Mouse (Mus musculus) CH12.LX (cell line): ENCODE data around the gene Ubap2. TPM values are rescaled to one million over a fixed set of nuclear protein-coding genes. Genes with fewer than 3 reads are reported as not detected.
A peak's percentile ranks its signal among the peaks of the same experiment; 100 is the strongest.

Experiments used
- DNase-seq: peaks from one replicate; pipeline ENCODE4 v3.0.0-alpha.2; 2013; ENCODE audit errors: extremely low read depth
- H3K27ac ChIP-seq: 2 replicates; pipeline ENCODE4 v1.5.1; 2012; ENCODE audit warnings: low read depth, mild to moderate bottlenecking, control low read depth, moderate library complexity; ENCODE audit not compliant: insufficient read depth
- H3K27me3 ChIP-seq: replicated peaks from 2 replicates; pipeline ENCODE3; 2012; ENCODE audit warnings: inconsistent platforms
- H3K36me3 ChIP-seq, 2 experiments: replicated peaks in 1 of 2; 2 replicates each; pipeline versions ENCODE3 to v1.6.1; 2012; ENCODE audit warnings: inconsistent platforms in 1 of 2, low read length in 1 of 2, mild to moderate bottlenecking in 1 of 2, mixed read lengths in 1 of 2, moderate library complexity in 1 of 2; ENCODE audit not compliant: control insufficient read depth in 1 of 2, insufficient read depth in 1 of 2
- H3K4me1 ChIP-seq, 2 experiments: 2 replicates each; pipeline ENCODE4 v1.6.1; 2012; ENCODE audit warnings: inconsistent platforms in 1 of 2, moderate library complexity in 1 of 2; ENCODE audit not compliant: insufficient read depth in 2 of 2, control insufficient read depth in 1 of 2
- H3K4me2 ChIP-seq: 2 replicates; pipeline ENCODE4 v1.6.1; 2012; ENCODE audit warnings: low read depth, mild to moderate bottlenecking, control low read depth; ENCODE audit not compliant: poor library complexity, insufficient read depth, severe bottlenecking
- H3K4me3 ChIP-seq, 3 experiments: fragments of 150-350 bp in 1 of 3; sonication (generic) in 1 of 3; replicated peaks in 1 of 3; 2 replicates each; pipeline versions ENCODE3 to v1.5.1; 2011 to 2012; ENCODE audit warnings: low read depth in 2 of 3, low read length in 2 of 3, mild to moderate bottlenecking in 2 of 3, moderate library complexity in 2 of 3, control low read depth in 1 of 3, improper control_type of control experiment in 1 of 3, inconsistent platforms in 1 of 3, mixed read lengths in 1 of 3; ENCODE audit not compliant: poor library complexity in 1 of 3
- H3K79me2 ChIP-seq: replicated peaks from 2 replicates; pipeline ENCODE4 v1.6.1; 2012; ENCODE audit warnings: mild to moderate bottlenecking, moderate library complexity; ENCODE audit not compliant: control insufficient read depth, poor library complexity, insufficient read depth, severe bottlenecking; ENCODE audit errors: extremely low read depth
- H3K9ac ChIP-seq: 2 replicates; pipeline ENCODE4 v1.6.1; 2012; ENCODE audit warnings: low read depth, mild to moderate bottlenecking, control low read depth, moderate library complexity; ENCODE audit not compliant: insufficient read depth
- H3K9me3 ChIP-seq: replicated peaks from 2 replicates; pipeline ENCODE3; 2012; ENCODE audit warnings: low read length, inconsistent platforms, mixed read lengths
- BHLHE40 ChIP-seq: IDR thresholded peaks from 2 replicates; pipeline ENCODE4 v1.6.1; 2011; ENCODE audit warnings: mild to moderate bottlenecking, low read depth, low read length, improper control_type of control experiment
- CHD1 ChIP-seq: IDR thresholded peaks from 2 replicates; pipeline ENCODE4 v1.6.1; 2012; ENCODE audit warnings: low read depth, low read length, improper control_type of control experiment, inconsistent platforms
- CHD2 ChIP-seq: IDR thresholded peaks from 2 replicates; pipeline ENCODE4 v1.6.1; 2011; ENCODE audit warnings: low read length, improper control_type of control experiment
- CTCF ChIP-seq, 2 experiments: IDR thresholded peaks in 1 of 2; conservative IDR thresholded peaks in 1 of 2; 2 replicates each; pipeline ENCODE4 v1.5.1; 2011 to 2012; ENCODE audit warnings: low read depth in 2 of 2, low read length in 2 of 2, improper control_type of control experiment in 1 of 2, inconsistent platforms in 1 of 2, mild to moderate bottlenecking in 1 of 2, moderate library complexity in 1 of 2
- ELF1 ChIP-seq: IDR thresholded peaks from 2 replicates; pipeline ENCODE4 v1.6.1; 2014; ENCODE audit warnings: low read depth, mild to moderate bottlenecking, inconsistent platforms, low read length, improper control_type of control experiment
- EP300 ChIP-seq: IDR thresholded peaks from 2 replicates; pipeline ENCODE4 v1.6.1; 2011; ENCODE audit warnings: low read length, improper control_type of control experiment
- ETS1 ChIP-seq: conservative IDR thresholded peaks from 2 replicates; pipeline ENCODE4 v1.6.1; 2012; ENCODE audit warnings: low read depth, mild to moderate bottlenecking, inconsistent platforms, low read length, improper control_type of control experiment, moderate library complexity
- HCFC1 ChIP-seq: IDR thresholded peaks from 2 replicates; pipeline ENCODE4 v1.6.1; 2012; ENCODE audit warnings: low read depth, mild to moderate bottlenecking, inconsistent platforms, low read length, improper control_type of control experiment
- JUN ChIP-seq: IDR thresholded peaks from 2 replicates; pipeline ENCODE4 v1.6.1; 2011; ENCODE audit warnings: low read depth, mild to moderate bottlenecking, low read length, improper control_type of control experiment, moderate library complexity; ENCODE audit not compliant: insufficient read depth
- KAT2A ChIP-seq: IDR thresholded peaks from 2 replicates; pipeline ENCODE4 v1.6.1; 2012; ENCODE audit warnings: low read length, improper control_type of control experiment, inconsistent platforms; ENCODE audit not compliant: insufficient replicate concordance
- MAFK ChIP-seq: IDR thresholded peaks from 2 replicates; pipeline ENCODE4 v1.6.1; 2011; ENCODE audit warnings: low read length, improper control_type of control experiment; ENCODE audit not compliant: insufficient replicate concordance
- MAX ChIP-seq: IDR thresholded peaks from 2 replicates; pipeline ENCODE4 v1.6.1; 2011; ENCODE audit warnings: low read length, improper control_type of control experiment
- MEF2A ChIP-seq: IDR thresholded peaks from 2 replicates; pipeline ENCODE4 v1.6.1; 2014; ENCODE audit warnings: low read depth, mild to moderate bottlenecking, inconsistent platforms, low read length, improper control_type of control experiment, borderline replicate concordance
- NELFE ChIP-seq: IDR thresholded peaks from 2 replicates; pipeline ENCODE4 v1.6.1; 2011; ENCODE audit warnings: low read depth, low read length, improper control_type of control experiment
- NRF1 ChIP-seq: IDR thresholded peaks from 2 replicates; pipeline ENCODE4 v1.6.1; 2014; ENCODE audit warnings: low read depth, mild to moderate bottlenecking, inconsistent platforms, low read length, improper control_type of control experiment, moderate library complexity
- PAX5 ChIP-seq: IDR thresholded peaks from 2 replicates; pipeline ENCODE4 v1.6.1; 2012; ENCODE audit warnings: low read length, inconsistent platforms, mixed read lengths
- POLR2A ChIP-seq: IDR thresholded peaks from 2 replicates; pipeline ENCODE4 v1.6.1; 2011; ENCODE audit warnings: low read depth, mild to moderate bottlenecking, improper control_type of control experiment, low read length
- POLR2AphosphoS2 ChIP-seq: IDR thresholded peaks from 2 replicates; pipeline ENCODE4 v1.6.1; 2011; ENCODE audit warnings: low read depth, low read length, improper control_type of control experiment
- RAD21 ChIP-seq: IDR thresholded peaks from 2 replicates; pipeline ENCODE4 v1.6.1; 2011; ENCODE audit warnings: low read depth, mild to moderate bottlenecking, low read length, improper control_type of control experiment, moderate library complexity
- RCOR1 ChIP-seq: conservative IDR thresholded peaks from 2 replicates; pipeline ENCODE4 v1.6.1; 2012; ENCODE audit warnings: low read depth, mild to moderate bottlenecking, inconsistent platforms, low read length, improper control_type of control experiment
- SIN3A ChIP-seq: IDR thresholded peaks from 2 replicates; pipeline ENCODE4 v1.6.1; 2012; ENCODE audit warnings: low read length, improper control_type of control experiment, inconsistent platforms
- SMC3 ChIP-seq: IDR thresholded peaks from 2 replicates; pipeline ENCODE4 v1.6.1; 2011; ENCODE audit warnings: low read depth, low read length, improper control_type of control experiment
- TBP ChIP-seq: conservative IDR thresholded peaks from 2 replicates; pipeline ENCODE4 v1.6.1; 2011; ENCODE audit warnings: low read depth, low read length, improper control_type of control experiment
- TCF12 ChIP-seq: IDR thresholded peaks from 2 replicates; pipeline ENCODE4 v1.6.1; 2014; ENCODE audit warnings: low read depth, mild to moderate bottlenecking, inconsistent platforms, low read length, improper control_type of control experiment
- UBTF ChIP-seq: IDR thresholded peaks from 2 replicates; pipeline ENCODE4 v1.6.1; 2012; ENCODE audit warnings: low read depth, mild to moderate bottlenecking, inconsistent platforms, low read length, improper control_type of control experiment, moderate library complexity
- USF1 ChIP-seq: IDR thresholded peaks from 2 replicates; pipeline ENCODE4 v1.6.1; 2014; ENCODE audit warnings: low read depth, mild to moderate bottlenecking, inconsistent platforms, low read length, improper control_type of control experiment
- ZC3H11A ChIP-seq: IDR thresholded peaks from 2 replicates; pipeline ENCODE4 v1.6.1; 2012; ENCODE audit warnings: low read depth, mild to moderate bottlenecking, inconsistent platforms, low read length, improper control_type of control experiment
- ZMIZ1 ChIP-seq: IDR thresholded peaks from 2 replicates; pipeline ENCODE4 v1.6.1; 2012; ENCODE audit warnings: low read depth, mild to moderate bottlenecking, inconsistent platforms, low read length, improper control_type of control experiment
- ZNF384 ChIP-seq: IDR thresholded peaks from 2 replicates; pipeline ENCODE4 v1.6.1; 2012; ENCODE audit warnings: low read depth, low read length, improper control_type of control experiment, inconsistent platforms
- dilution Hi-C: fragments of 300-500 bp; cut with MboI; formaldehyde crosslinking; loops from 2 replicates; pipeline ENCODE4 v1.14.3; 2020; ENCODE audit warnings: low sequenced_read_pairs; ENCODE audit not compliant: extremely low pct_unique_long_range_greater_than_20kb, extremely low pct_ligation_motif_present
- in situ Hi-C: fragments of 300-500 bp; cut with MboI; formaldehyde crosslinking; loops from 3 replicates; pipeline ENCODE4 v1.14.3; 2019; ENCODE audit warnings: low sequenced_read_pairs, low pct_ligation_motif_present, low pct_unique_long_range_greater_than_20kb, mixed read lengths
- polyA plus RNA-seq: library from polyadenylated mRNA; unstranded; fragments of >175 nt; gene quantifications from 2 replicates; pipeline ENCODE4 v1.2.1, GENCODE M21; 2012; ENCODE audit warnings: low read depth; ENCODE audit not compliant: insufficient read length
- total RNA-seq, 2 experiments: library from RNA; depleted of rRNA; stranded (reverse); fragments of 300-350 nt in 1 of 2; fragments of >200 nt in 1 of 2; gene quantifications; 2 replicates each; pipeline ENCODE4 v1.2.3; 2012 to 2014

Ubap2 gene
- total and polyA plus RNA-seq, 3 experiments = 5.4 to 115 (median 17.4) TPM

DNA sequence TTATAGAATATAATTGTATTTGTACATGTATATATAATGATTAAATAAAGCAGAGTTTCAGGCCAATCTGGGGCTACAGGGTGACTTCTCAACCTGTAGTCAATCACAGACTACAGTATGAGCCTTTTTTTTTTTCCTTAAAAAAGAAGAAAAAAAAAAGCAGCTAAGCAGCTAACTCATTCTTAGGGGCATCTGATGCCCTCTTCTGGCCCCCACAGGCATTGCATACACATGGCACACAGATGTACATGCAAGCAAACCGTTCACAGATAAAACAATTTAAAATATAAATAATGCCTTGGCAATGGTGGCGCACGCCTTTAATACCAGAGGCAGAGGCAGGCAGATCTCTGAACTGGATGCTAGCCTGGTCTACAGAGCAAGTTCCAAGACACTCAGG is 48.6 kb downstream of the Ubap2 start:
- no peak for TF ChIP-seq PAX5
- TF ChIP-seq KAT2A = no peak
- TF ChIP-seq ZNF384 = peak; percentile 94
- no peak for TF ChIP-seq MAFK
- no peak for TF ChIP-seq MEF2A
- no peak for TF ChIP-seq CHD2
- no peak for TF ChIP-seq ETS1
- no peak for TF ChIP-seq MAX
- no peak for TF ChIP-seq BHLHE40
- no peak for TF ChIP-seq RCOR1
- TF ChIP-seq RAD21 = peak; percentile 21
- no peak for TF ChIP-seq HCFC1
- no peak for TF ChIP-seq JUN
- TF ChIP-seq CHD1 = no peak
- peak; percentile 55 to 63 for TF ChIP-seq CTCF (conservative IDR thresholded peaks at IDR 0.05 in 1 of 2, IDR thresholded peaks at IDR 0.05 in 1 of 2; ENCODE audit: low read depth in 2 of 2, low read length in 2 of 2)
- no peak for TF ChIP-seq USF1
- TF ChIP-seq SMC3 = peak; percentile 56
- no peak for TF ChIP-seq NRF1
- TF ChIP-seq NELFE = no peak
- TF ChIP-seq ELF1 = no peak
- no peak for TF ChIP-seq SIN3A
- no peak for TF ChIP-seq ZC3H11A
- TF ChIP-seq EP300 = no peak
- TF ChIP-seq POLR2AphosphoS2 = no peak
- no peak for TF ChIP-seq TCF12
- no peak for TF ChIP-seq POLR2A
- no peak for TF ChIP-seq TBP
- no peak for TF ChIP-seq UBTF
- TF ChIP-seq ZMIZ1 = no peak
- no peak overlapping the region for H3K27ac ChIP-seq
- no peaks in the 10 kb centered on the region for H3K9me3 ChIP-seq
- H3K4me1 ChIP-seq = peaks cover 0 to 10% of the 10 kb centered on the region in 2 experiments; a peak in 2 of 4 replicates
- peak; percentile 50 for DNase-seq
- no peaks in the 10 kb centered on the region for H3K27me3 ChIP-seq
- H3K4me2 ChIP-seq = no peak overlapping the region
- dilution Hi-C loops = no loop called here
- no peaks in the 10 kb centered on the region; the same call in none of the 2 replicates for H3K79me2 ChIP-seq
- H3K9ac ChIP-seq = no peak overlapping the region
- in situ Hi-C loops = no loop called here
- no peak overlapping the region for H3K4me3 ChIP-seq
- peaks cover 53 to 99% of the 10 kb centered on the region in 2 experiments for H3K36me3 ChIP-seq
